Mouse (Mus musculus) CH12.LX (cell line): Measurements from ENCODE around the gene 2900026A02Rik. TPM values are rescaled to one million over a fixed set of nuclear protein-coding genes. Genes with fewer than 3 reads are reported as not detected.
A peak's percentile ranks its signal among the peaks of the same experiment; 100 is the strongest.

ENCODE experiments used
- DNase-seq: peaks from one replicate; pipeline ENCODE4 v3.0.0-alpha.2; 2013; ENCODE audit errors: extremely low read depth
- H3K27ac ChIP-seq: 2 replicates; pipeline ENCODE4 v1.5.1; 2012; ENCODE audit warnings: low read depth, mild to moderate bottlenecking, control low read depth, moderate library complexity; ENCODE audit not compliant: insufficient read depth
- H3K27me3 ChIP-seq: replicated peaks from 2 replicates; pipeline ENCODE3; 2012; ENCODE audit warnings: inconsistent platforms
- H3K36me3 ChIP-seq, 2 experiments: replicated peaks in 1 of 2; 2 replicates each; pipeline versions ENCODE3 to v1.6.1; 2012; ENCODE audit warnings: inconsistent platforms in 1 of 2, low read length in 1 of 2, mild to moderate bottlenecking in 1 of 2, mixed read lengths in 1 of 2, moderate library complexity in 1 of 2; ENCODE audit not compliant: control insufficient read depth in 1 of 2, insufficient read depth in 1 of 2
- H3K4me1 ChIP-seq, 2 experiments: 2 replicates each; pipeline ENCODE4 v1.6.1; 2012; ENCODE audit warnings: inconsistent platforms in 1 of 2, moderate library complexity in 1 of 2; ENCODE audit not compliant: insufficient read depth in 2 of 2, control insufficient read depth in 1 of 2
- H3K4me2 ChIP-seq: 2 replicates; pipeline ENCODE4 v1.6.1; 2012; ENCODE audit warnings: low read depth, mild to moderate bottlenecking, control low read depth; ENCODE audit not compliant: poor library complexity, insufficient read depth, severe bottlenecking
- H3K4me3 ChIP-seq, 3 experiments: fragments of 150-350 bp in 1 of 3; sonication (generic) in 1 of 3; replicated peaks in 1 of 3; 2 replicates each; pipeline versions ENCODE3 to v1.5.1; 2011 to 2012; ENCODE audit warnings: low read depth in 2 of 3, low read length in 2 of 3, mild to moderate bottlenecking in 2 of 3, moderate library complexity in 2 of 3, control low read depth in 1 of 3, improper control_type of control experiment in 1 of 3, inconsistent platforms in 1 of 3, mixed read lengths in 1 of 3; ENCODE audit not compliant: poor library complexity in 1 of 3
- H3K79me2 ChIP-seq: replicated peaks from 2 replicates; pipeline ENCODE4 v1.6.1; 2012; ENCODE audit warnings: mild to moderate bottlenecking, moderate library complexity; ENCODE audit not compliant: control insufficient read depth, poor library complexity, insufficient read depth, severe bottlenecking; ENCODE audit errors: extremely low read depth
- H3K9ac ChIP-seq: 2 replicates; pipeline ENCODE4 v1.6.1; 2012; ENCODE audit warnings: low read depth, mild to moderate bottlenecking, control low read depth, moderate library complexity; ENCODE audit not compliant: insufficient read depth
- H3K9me3 ChIP-seq: replicated peaks from 2 replicates; pipeline ENCODE3; 2012; ENCODE audit warnings: low read length, inconsistent platforms, mixed read lengths
- CTCF ChIP-seq, 2 experiments: IDR thresholded peaks in 1 of 2; conservative IDR thresholded peaks in 1 of 2; 2 replicates each; pipeline ENCODE4 v1.5.1; 2011 to 2012; ENCODE audit warnings: low read depth in 2 of 2, low read length in 2 of 2, improper control_type of control experiment in 1 of 2, inconsistent platforms in 1 of 2, mild to moderate bottlenecking in 1 of 2, moderate library complexity in 1 of 2
- GABPA ChIP-seq: IDR thresholded peaks from 2 replicates; pipeline ENCODE4 v1.6.1; 2012; ENCODE audit warnings: low read depth, low read length, improper control_type of control experiment, inconsistent platforms; ENCODE audit not compliant: insufficient replicate concordance
- HCFC1 ChIP-seq: IDR thresholded peaks from 2 replicates; pipeline ENCODE4 v1.6.1; 2012; ENCODE audit warnings: low read depth, mild to moderate bottlenecking, inconsistent platforms, low read length, improper control_type of control experiment
- KAT2A ChIP-seq: IDR thresholded peaks from 2 replicates; pipeline ENCODE4 v1.6.1; 2012; ENCODE audit warnings: low read length, improper control_type of control experiment, inconsistent platforms; ENCODE audit not compliant: insufficient replicate concordance
- MXI1 ChIP-seq: IDR thresholded peaks from 2 replicates; pipeline ENCODE4 v1.6.1; 2011; ENCODE audit warnings: mild to moderate bottlenecking, low read depth, low read length, improper control_type of control experiment
- NRF1 ChIP-seq: IDR thresholded peaks from 2 replicates; pipeline ENCODE4 v1.6.1; 2014; ENCODE audit warnings: low read depth, mild to moderate bottlenecking, inconsistent platforms, low read length, improper control_type of control experiment, moderate library complexity
- POLR2A ChIP-seq: IDR thresholded peaks from 2 replicates; pipeline ENCODE4 v1.6.1; 2011; ENCODE audit warnings: low read depth, mild to moderate bottlenecking, improper control_type of control experiment, low read length
- RAD21 ChIP-seq: IDR thresholded peaks from 2 replicates; pipeline ENCODE4 v1.6.1; 2011; ENCODE audit warnings: low read depth, mild to moderate bottlenecking, low read length, improper control_type of control experiment, moderate library complexity
- RCOR1 ChIP-seq: conservative IDR thresholded peaks from 2 replicates; pipeline ENCODE4 v1.6.1; 2012; ENCODE audit warnings: low read depth, mild to moderate bottlenecking, inconsistent platforms, low read length, improper control_type of control experiment
- SMC3 ChIP-seq: IDR thresholded peaks from 2 replicates; pipeline ENCODE4 v1.6.1; 2011; ENCODE audit warnings: low read depth, low read length, improper control_type of control experiment
- TBP ChIP-seq: conservative IDR thresholded peaks from 2 replicates; pipeline ENCODE4 v1.6.1; 2011; ENCODE audit warnings: low read depth, low read length, improper control_type of control experiment
- TCF12 ChIP-seq: IDR thresholded peaks from 2 replicates; pipeline ENCODE4 v1.6.1; 2014; ENCODE audit warnings: low read depth, mild to moderate bottlenecking, inconsistent platforms, low read length, improper control_type of control experiment
- ZKSCAN1 ChIP-seq: IDR thresholded peaks from 2 replicates; pipeline ENCODE4 v1.6.1; 2012; ENCODE audit warnings: low read depth, inconsistent platforms, low read length, improper control_type of control experiment, borderline replicate concordance
- dilution Hi-C: fragments of 300-500 bp; cut with MboI; formaldehyde crosslinking; loops from 2 replicates; pipeline ENCODE4 v1.14.3; 2020; ENCODE audit warnings: low sequenced_read_pairs; ENCODE audit not compliant: extremely low pct_unique_long_range_greater_than_20kb, extremely low pct_ligation_motif_present
- in situ Hi-C: fragments of 300-500 bp; cut with MboI; formaldehyde crosslinking; loops from 3 replicates; pipeline ENCODE4 v1.14.3; 2019; ENCODE audit warnings: low sequenced_read_pairs, low pct_ligation_motif_present, low pct_unique_long_range_greater_than_20kb, mixed read lengths
- polyA plus RNA-seq: library from polyadenylated mRNA; unstranded; fragments of >175 nt; gene quantifications from 2 replicates; pipeline ENCODE4 v1.2.1, GENCODE M21; 2012; ENCODE audit warnings: low read depth; ENCODE audit not compliant: insufficient read length
- total RNA-seq, 2 experiments: library from RNA; depleted of rRNA; stranded (reverse); fragments of 300-350 nt in 1 of 2; fragments of >200 nt in 1 of 2; gene quantifications; 2 replicates each; pipeline ENCODE4 v1.2.3; 2012 to 2014

2900026A02Rik gene
- total and polyA plus RNA-seq, 3 experiments, result 0.85 to 4.6 (median 0.93) TPM

DNA sequence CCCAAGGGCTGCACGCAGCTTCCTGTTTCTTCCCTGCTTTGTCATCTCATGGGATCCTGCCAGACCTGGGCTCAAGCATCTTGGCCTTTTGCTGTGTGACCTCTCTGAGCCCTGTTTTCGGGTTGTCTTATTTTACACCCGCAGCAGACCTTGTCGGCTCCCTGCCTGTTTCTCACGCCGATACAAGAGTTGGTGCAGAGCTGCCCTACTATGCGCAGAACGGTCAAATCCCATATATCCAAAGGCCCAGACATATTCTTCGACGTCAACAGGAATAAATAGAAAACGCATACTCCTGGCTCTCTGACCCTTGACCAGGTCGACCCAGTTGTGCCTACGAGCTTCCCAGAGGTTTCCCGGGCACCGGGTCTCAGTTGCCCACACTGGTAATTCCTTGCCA lies 40.3 kb downstream of the 2900026A02Rik start:
- dilution Hi-C loops, result loop anchor here (25.0 kb wide), 1 partner anchor 93 kb away; the partner anchor contains the start of gene Crybb3
- H3K4me3 ChIP-seq, result peak overlapping the region in 2 of 3 experiments; percentile 32 to 55
- no peak overlapping the region for H3K9ac ChIP-seq

DNA sequence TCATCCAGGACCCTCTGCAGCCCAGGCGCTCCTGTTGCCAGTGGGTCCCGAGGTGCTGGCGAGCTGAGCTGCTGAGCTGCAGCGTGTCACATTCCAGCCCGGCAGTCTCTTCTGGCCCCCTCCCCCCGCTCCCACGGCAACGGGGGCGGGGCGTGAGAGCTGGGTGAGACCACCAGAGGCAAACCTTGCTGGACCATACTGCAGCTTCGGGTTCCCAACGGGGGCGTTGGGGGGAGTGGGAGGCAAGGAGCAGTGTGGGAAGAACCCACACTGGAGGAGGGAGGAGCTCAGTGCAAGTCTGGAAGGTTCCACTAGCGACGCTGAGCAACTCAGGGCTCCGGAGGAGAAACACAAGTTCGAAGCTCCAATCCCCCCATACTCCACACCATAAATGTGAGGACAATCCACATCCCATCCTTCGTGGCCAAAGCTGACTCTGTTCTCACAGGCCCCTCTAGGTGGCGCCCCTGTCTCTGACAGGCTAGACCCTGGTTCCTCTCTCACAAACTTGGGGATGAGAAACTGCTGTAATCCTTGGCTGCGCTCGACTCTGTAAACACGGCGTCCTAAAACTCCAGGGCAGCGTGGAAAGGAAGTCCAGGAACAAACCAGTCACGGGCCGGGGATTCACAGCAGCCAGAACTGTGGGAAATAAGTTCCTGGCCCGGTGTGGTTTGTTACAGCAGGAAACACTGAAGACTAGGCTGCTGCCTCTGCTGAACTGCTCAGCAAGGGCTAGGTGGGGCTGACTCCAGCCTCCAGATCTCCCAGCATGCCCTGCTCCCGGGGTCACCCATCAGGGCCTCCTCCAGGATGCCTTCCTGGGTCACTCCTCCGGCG lies 41.0 kb downstream of the 2900026A02Rik start:
- TF ChIP-seq HCFC1 (peak; percentile 31; the same call in 1 of the 2 replicates), RAD21 (peak; percentile 54), GABPA (no peak), MXI1 (peak; percentile 38; the same call in 1 of the 2 replicates), POLR2A (peak; percentile 38; the same call in 1 of the 2 replicates), CTCF (conservative IDR thresholded peaks at IDR 0.05 in 1 of 2, IDR thresholded peaks at IDR 0.05 in 1 of 2; ENCODE audit: low read depth in 2 of 2, low read length in 2 of 2) (peak; percentile 63 to 68), TBP (0 out of 2 replicates have a peak, but pooled peaks have one; percentile 42), TCF12 (no peak), SMC3 (peak; percentile 45; the same call in 1 of the 2 replicates)
- in situ Hi-C loops, result loop anchor here (5.0 kb wide), 1 partner anchor 47 kb away; the partner anchor contains the start of gene Tmem211
- dilution Hi-C loops, result loop anchor here (25.0 kb wide), 1 partner anchor 93 kb away; the partner anchor contains the start of gene Crybb3
- H3K36me3 ChIP-seq, result no peaks in the 10 kb centered on the region
- H3K4me3 ChIP-seq, result peak overlapping the region in 2 of 3 experiments; percentile 44 to 55
- H3K9me3 ChIP-seq, result no peaks in the 10 kb centered on the region
- peak; percentile 86 for DNase-seq
- H3K79me2 ChIP-seq, result no peaks in the 10 kb centered on the region
- H3K4me2 ChIP-seq, result no peak overlapping the region
- H3K27me3 ChIP-seq, result peaks cover 26% of the 10 kb centered on the region
- H3K27ac ChIP-seq, result no peak overlapping the region
- H3K9ac ChIP-seq, result no peak overlapping the region
- H3K4me1 ChIP-seq, result peaks cover 0 to 23% of the 10 kb centered on the region in 2 experiments; a peak in 2 of 4 replicates

More for the DNA sequence above, 40.3 kb downstream of the 2900026A02Rik start:
- no peak for TF ChIP-seq RCOR1
- TF ChIP-seq KAT2A, result no peak
- TF ChIP-seq ZKSCAN1, result peak; percentile 74
- no peak for TF ChIP-seq NRF1
- TF ChIP-seq MXI1, result no peak
- in situ Hi-C loops, result loop anchor here (5.0 kb wide), 1 partner anchor 47 kb away; the partner anchor contains the start of gene Tmem211
- Histone ChIP-seq H3K79me2 (no peaks in the 10 kb centered on the region), H3K4me2 (no peak overlapping the region), H3K9me3 (no peaks in the 10 kb centered on the region), H3K27me3 (peaks cover 22% of the 10 kb centered on the region), H3K36me3 (no peaks in the 10 kb centered on the region), H3K27ac (no peak overlapping the region), H3K4me1 (peaks cover 0 to 17% of the 10 kb centered on the region in 2 experiments; a peak in 2 of 4 replicates)
- DNase-seq, result no peak
